Mouse (Mus musculus) common myeloid progenitor, adult 5-6 weeks (primary cell): ENCODE results near the gene Arl15. TPM values are rescaled to one million over a fixed set of nuclear protein-coding genes. Genes with fewer than 3 reads are reported as not detected.

Experiments
- ATAC-seq: replicated peaks from 2 replicates; pipeline ENCODE4 v1.8.0; 2016; ENCODE audit warnings: low read depth, mild to moderate bottlenecking, moderate TSS enrichment, inconsistent platforms; ENCODE audit not compliant: poor library complexity, severe bottlenecking
- total RNA-seq: library from RNA; stranded (forward); fragments of 200-1000, 187-1606 nt; gene quantifications from 2 replicates; pipeline ENCODE4 v1.2.3, GENCODE M21; 2017

The Arl15 gene
- total RNA-seq, 1 experiment from 2014 or later: 18.9 TPM

DNA sequence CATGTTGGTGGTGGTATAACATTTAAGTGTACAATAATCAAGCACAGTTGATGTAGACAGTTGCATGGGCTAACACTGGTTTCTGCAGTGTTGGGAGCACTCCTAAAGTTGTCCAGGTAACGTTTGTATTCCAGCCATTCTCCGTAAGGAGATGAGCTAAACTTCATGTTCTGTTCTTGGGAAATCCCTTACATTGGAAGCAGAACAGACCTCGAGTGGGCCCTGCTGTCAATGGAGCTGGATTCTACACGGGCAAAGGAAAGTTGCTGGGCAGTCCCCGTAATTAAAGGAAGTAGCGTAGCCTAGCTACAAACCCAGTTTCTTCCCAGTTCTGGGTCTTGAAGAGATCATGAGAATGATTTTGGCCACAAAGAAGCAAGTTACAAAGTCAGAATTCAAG, 285.4 kb downstream of the Arl15 start:
- no peak for ATAC-seq

GRCm38 (mm10) chr13:114080491-114080890, 286.2 kb downstream of the Arl15 start:
- ATAC-seq: no peak

DNA sequence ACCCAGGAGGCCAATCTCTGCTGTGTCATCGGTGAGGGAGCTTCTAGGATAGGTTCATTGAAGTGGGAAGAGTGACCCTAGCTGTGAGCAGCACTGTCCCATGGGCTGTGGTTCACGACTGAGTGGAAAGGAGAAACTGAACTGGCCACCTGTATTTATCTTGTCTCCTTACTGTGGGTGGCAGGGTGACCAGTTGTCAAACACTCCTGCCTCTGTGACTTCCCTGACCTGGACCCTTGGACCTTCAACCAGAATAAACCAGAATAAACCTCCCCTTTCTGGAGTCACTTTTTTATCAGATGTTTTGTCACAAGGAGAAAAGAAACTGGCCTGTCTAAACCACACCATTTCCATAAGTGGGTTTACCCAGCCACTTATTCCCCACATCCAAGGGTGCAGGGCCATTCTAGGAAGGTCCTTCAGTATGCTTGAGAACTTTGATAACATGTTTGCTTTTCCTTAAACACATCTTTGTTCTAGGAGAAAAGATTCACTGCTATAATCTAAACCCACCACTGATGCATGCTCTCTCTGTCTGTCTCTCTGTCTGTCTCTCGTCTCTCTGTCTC, 289.3 kb downstream of the Arl15 start:
- no peak for ATAC-seq

- no peak for ATAC-seq
Observed at GRCm38 (mm10) chr13:114085442-114085841, 291.1 kb downstream of the Arl15 start.

- ATAC-seq: no peak
Observed at GRCm38 (mm10) chr13:114086325-114086724, 292.0 kb downstream of the Arl15 start.

DNA sequence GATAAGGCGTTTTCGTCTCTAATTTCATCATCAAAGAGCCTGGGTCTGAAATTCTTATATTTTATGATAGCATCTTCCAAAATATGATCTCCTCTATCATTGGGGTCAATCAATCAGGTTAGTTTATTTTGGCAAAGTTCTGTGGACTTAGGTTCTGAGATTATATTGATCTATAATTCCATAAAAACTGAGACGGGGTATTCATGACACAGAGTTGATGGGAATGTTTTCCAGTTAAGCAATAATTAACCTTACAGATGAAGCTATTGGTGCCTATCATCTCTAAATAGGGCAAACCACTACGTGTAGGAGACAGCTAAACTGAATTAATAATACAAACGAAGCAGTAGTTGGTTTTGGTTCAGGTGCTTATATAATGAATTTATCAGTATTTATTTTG, 292.5 kb downstream of the Arl15 start:
- no peak for ATAC-seq

GRCm38 (mm10) chr13:114087696-114088465, 293.6 kb downstream of the Arl15 start:
- ATAC-seq: no peak

GRCm38 (mm10) chr13:114090786-114091185, 296.5 kb downstream of the Arl15 start:
- no peak for ATAC-seq

DNA sequence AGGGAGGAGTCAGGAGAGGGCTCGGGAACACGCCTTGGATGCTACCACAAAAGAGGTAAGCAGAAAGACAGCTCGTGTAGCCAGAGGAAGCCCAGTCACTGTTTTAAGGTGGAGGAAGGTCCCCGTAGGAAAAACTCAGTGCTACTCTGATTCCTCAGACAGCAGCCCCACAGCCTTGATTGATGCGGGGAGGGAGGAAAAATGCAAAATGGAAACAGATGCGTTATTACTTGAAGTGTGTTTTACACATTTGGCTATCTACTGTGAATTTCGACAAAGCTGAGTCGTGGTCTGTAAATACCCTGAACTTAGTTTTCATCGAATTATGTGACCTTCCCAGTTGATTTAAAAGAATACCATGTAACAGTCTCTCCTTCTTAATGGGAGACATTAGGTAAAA, 296.9 kb downstream of the Arl15 start:
- ATAC-seq: no peak

DNA sequence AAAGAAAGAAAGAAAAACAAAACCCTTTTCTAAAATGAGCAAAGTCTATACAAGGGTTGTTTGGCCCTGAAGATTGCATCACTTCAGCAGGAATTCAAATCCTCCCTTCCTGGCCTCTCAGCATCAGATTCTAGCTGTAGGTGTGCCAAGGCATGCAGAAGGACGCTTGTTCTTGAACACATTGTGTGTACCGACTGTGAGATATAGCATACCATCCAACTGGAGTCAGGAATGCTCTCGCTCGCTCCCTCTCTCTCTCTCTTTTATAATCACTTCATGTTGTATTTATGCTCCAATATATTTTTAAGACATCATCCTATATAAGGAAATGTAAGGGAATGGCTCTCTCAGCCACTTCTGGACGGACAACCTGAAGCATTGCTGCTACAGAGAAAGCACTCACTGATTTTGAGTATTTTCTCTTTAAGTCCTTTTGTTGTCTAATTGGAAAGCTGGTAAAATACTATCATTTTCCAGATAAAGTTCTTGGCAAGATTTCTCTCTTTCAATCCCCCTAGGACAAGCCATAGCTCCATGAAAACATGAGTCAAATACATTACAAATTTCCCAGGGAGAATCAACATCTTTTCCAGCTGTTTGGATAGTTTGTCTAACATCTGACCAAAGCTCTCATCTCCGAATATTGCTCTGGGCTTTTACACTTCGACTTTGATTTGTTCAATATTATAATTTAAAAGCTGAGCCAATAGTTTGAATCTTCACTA, 300.0 kb downstream of the Arl15 start:
- no peak for ATAC-seq

DNA sequence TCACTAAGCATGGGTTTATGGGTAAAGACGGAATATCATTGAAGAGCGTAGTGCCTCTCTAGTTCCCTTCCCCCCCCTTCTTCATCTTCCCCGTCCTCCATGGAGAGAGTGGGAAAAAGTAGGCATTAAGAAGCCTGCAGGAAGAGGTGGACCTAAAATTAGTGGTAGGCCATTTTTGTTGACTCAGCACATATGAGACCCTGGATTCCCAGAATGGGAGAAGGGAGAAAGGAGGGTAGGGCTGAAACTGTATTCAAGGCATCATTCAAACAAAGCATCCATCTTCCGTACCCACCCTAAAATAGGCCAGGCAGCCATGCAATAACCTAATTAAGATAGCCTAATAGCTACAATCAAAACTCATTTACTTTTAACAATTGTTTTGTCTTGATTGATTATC, 301.1 kb downstream of the Arl15 start:
- no peak for ATAC-seq

DNA sequence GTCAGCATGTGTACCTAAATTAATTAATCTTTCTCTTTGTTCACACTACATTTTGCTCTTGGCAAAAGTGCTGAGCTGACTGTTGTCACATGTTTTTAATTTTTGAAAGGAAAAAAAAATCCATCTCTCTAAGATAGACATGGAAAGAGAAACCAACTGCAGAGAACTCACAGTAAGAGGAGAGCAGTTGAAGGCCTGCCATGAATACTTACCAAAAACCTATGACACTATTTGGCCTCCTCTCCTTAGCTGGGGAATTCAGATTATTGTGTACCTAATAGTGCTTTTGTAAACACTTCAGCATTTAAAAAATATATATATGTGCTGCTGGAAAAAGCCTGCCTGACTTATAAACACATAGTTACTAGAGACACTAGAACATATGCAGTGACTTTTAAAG, 302.1 kb downstream of the Arl15 start:
- ATAC-seq: no peak

- ATAC-seq: no peak
Observed at GRCm38 (mm10) chr13:114101155-114101554, 306.9 kb downstream of the Arl15 start.

- no peak for ATAC-seq
Observed at GRCm38 (mm10) chr13:114106083-114106482, 311.8 kb downstream of the Arl15 start.

GRCm38 (mm10) chr13:114107499-114107898, 313.2 kb downstream of the Arl15 start:
- no peak for ATAC-seq

- ATAC-seq: no peak
Observed at GRCm38 (mm10) chr13:114109441-114109840, 315.1 kb downstream of the Arl15 start.

DNA sequence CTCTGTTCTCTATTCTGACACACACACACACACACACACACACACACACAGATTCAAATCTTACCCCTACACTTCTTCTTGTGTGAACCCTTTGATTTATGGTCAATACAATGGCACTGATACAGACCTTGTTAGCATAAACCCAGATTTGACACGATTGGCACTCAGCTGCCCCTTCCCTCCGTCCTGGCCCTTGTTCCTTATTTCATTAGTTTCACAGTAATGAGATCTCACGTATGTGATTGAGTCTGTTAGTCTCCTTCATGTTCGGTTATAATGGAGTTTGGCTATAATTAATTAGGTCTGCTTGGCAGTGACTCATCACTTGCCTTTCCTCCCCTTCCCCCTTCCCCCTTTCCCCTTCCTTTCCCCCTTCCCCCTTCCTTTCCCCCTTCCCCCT, 315.5 kb downstream of the Arl15 start:
- ATAC-seq: no peak

GRCm38 (mm10) chr13:114113516-114113915, 319.2 kb downstream of the Arl15 start:
- ATAC-seq: no peak

DNA sequence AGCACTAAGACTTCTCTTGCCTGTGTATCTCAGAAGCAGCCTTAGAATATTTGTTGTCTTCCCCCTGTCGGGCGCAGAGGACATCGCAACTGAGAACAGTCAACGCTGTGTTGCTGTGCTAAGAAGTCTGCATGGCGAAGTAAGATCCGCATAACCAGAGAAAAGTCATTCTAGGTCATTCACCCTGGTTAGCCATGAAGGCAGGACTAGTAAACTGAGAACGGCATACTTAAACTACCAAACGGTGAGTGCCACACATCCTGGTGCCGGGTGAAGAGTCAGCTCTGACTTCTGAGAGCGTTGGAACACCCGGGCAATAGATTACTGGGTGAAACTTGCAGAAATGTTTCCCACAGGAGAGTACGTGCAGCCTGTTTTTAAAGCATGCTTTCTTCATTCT, 320.3 kb downstream of the Arl15 start:
- ATAC-seq: no peak

- no peak for ATAC-seq
Observed at GRCm38 (mm10) chr13:114115106-114115505, 320.8 kb downstream of the Arl15 start.

- ATAC-seq: no peak
Observed at GRCm38 (mm10) chr13:114118104-114118830, 324.0 kb downstream of the Arl15 start.
